Mouse (Mus musculus) mesoderm, embryonic 11.5 days (tissue): ENCODE results near the gene Sptb.
A peak's percentile ranks its signal among the peaks of the same experiment; 100 is the strongest.

ENCODE experiments used
- DNase-seq: peaks from one replicate; pipeline ENCODE4 v3.0.0-alpha.2; 2012; ENCODE audit warnings: low read depth, low spot score

Gene Sptb

DNA sequence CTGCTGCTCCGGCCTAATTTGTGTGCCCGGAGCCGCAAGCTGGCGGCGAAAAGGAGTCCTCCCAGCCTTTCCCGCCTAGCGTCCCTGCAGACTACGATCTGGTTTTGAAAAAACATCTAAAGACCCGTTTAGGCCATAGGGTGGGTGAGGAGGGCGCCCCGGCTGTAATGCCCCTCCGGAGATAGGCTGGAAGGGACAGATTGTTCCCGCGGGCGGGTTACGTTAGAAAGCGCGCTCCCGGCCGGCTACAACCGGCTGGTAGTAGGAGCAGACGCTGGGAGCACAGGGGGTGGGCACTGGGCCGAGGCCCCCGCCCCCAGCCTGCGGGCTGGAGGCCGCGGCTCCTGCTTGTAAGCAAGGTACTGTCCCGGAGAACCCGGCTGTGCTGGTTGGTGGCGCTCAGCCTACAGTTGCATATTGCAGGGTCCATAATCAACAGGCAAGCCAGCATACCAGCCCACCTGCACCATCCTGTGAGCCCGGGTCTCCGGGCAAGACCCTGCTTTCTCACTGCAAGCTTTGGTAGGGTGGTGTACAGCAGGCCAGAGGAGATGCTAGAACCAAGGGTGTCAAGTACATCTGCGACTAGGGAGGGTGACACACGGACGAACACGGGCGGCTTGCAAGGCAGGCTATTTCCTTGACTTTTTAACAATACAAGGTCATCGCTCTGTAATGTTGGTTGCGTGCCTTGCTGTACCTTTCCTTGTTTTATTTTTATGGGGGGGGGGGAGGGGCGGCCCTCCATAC, at the start of gene Sptb:
Gene Sptb (minus strand): TSS at position 197 of the 750 bp plus-strand sequence.
- DNase-seq = peak; percentile 50

DNA sequence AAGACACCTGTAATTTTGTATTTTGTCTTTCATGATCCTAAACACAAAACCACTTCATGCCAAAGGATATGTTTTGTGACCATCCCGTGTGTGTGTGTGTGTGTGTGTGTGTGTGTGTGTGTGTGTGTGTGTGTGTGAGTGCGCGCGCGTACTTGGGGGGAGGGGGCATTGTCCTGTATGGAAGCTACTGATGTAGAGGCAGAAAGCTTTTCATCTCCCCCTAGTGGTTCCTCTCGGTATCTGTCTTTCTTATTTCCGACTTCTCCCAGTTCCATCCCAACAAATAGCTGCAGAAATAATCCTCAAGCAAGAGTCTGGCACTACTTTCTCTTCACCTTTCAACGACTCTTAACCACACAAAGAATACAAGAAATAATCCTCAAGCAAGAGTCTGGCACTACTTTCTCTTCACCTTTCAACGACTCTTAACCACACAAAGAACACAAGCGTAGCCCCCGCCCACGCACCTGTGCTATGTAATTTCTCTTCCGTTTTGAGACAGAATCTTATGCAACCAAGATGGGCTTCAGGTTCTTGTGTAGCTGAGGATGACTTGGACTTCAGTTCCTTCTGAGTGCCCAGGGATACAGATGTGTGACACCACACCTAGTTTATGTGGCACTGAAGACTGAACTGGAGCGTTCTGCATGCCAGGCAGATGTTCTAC, 42.4 kb upstream of the Sptb start:
- peak; percentile 71 for DNase-seq

DNA sequence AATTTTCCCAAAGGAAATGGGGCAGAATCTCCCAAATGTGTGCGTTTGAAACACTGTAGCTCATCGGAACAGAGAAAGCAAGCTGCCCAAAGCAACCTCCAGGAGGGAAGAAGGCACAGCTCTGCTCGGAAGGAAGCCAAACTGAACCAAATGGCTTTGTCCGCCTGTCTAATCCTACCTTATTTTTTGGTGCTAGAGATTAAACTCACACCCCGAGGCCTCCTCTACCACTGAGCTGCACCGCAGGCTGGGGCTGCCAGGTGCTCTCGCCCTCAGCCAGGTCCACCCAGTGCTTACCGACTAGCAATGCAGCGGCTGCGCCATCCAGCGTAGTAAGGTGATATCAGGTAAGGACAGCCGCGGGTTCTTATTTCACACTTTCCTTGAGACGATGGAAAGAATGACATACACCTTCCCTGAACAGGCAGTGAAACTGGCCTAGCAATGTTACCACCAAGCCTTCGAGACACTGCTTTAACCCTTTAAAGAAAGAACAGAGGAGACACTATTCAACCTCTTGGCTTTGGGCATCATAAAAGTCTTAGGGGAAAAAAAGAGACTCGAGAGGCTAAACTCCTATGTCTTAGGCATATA, 40.6 kb upstream of the Sptb start:
- DNase-seq = no peak

DNA sequence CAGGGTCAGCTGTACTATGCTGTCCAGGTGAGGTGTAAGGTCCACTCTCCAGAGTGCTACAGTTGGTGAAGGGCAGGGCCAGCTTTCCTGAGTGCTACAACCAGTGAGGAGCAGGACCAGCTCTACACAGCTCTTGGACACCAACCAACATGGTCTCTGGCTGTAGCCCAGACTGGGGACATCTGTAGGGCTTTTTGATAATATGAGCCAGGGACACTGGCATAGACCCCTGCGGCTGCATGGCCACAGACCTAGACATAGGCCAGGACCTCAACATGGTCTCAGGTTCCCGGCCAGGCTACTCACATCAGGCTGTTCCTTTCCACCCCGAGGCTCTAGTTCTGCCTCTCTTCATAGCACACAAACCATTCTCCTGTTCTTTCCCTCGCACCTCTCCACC, 17.6 kb upstream of the Sptb start:
- no peak for DNase-seq

DNA sequence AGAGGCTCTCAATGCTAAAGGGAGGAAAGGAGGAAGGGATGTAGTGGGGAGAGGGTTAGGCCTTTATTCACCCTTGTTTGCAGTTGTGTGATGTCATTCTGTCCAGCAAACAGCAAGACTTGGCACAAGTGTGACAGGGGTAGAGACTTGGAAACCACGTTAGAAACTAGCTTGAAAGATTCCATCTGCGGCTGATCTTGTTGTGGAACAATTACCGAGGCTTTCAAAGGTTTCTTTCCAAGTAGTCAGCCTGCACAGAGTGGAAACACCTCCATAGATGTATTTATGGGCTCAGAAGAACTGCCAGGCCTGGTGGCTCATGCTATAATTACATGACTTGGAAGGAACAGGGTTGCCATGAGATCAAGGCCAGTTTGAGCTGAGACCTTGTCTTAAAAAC, 11.7 kb upstream of the Sptb start:
- no peak for DNase-seq

DNA sequence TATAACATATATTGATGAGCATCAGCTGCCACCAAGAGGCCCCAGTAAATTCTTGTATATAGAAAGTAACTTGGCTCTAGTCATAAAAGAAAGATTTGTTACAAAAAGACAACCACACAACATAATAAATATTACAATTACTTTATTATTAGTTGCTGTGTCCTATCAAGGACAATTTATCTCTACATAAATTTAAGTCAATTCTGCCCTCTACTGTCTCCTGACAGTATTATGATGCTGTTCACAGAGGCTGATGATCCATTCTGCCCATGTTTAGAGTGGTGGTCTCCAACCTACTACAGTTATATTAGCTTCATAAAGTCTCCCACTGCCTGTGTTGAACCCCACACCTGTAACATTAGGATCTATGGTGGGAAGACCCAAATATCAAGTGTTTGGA, 10.2 kb upstream of the Sptb start:
- DNase-seq = no peak

DNA sequence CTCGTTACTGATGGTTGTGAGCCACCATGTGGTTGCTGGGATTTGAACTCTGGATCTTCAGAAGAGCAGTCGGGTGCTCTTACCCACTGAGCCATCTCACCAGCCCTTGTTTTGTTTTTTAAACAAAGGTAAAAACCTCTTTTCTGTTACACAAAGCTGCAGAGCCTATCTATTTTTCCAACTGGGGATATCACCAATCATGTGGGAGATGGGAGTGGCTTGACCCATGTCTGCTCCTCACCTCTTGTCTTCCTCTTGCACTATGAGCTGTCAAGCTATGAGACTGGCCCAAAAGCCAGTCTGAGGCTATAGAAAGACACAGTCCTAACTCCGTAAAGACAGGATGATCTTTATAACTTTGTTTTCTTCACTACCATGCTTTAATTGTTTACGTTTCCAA, 8.0 kb upstream of the Sptb start:
- DNase-seq = no peak

DNA sequence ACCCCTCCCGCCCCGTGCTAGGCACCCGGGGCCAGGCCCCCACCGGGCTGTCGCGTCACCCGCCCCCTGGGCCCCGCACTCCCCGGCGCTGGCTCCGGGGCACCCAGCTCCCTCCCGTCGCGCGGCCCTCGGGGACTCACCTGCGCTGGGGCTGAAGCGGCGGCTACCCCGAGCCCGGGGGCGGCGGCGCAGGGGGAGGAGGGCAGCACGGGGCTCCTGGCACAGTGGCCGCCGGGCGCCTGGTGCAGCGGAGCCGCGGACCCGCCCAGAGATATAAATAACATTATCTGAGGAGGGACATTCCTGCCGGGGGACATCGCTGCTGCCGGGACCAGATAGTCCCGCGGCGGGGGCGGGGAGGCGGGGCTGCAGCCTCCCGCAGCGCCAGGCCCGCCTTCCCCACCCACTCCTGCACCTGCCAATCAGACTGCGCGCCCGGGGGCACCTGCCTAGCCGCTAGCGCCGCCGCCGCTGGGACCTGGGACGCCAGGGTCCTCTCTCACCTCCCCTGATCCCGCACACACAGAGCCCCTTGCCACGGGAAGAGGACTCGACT, 474 bp downstream of the Sptb start:
- peak; percentile 37 for DNase-seq

DNA sequence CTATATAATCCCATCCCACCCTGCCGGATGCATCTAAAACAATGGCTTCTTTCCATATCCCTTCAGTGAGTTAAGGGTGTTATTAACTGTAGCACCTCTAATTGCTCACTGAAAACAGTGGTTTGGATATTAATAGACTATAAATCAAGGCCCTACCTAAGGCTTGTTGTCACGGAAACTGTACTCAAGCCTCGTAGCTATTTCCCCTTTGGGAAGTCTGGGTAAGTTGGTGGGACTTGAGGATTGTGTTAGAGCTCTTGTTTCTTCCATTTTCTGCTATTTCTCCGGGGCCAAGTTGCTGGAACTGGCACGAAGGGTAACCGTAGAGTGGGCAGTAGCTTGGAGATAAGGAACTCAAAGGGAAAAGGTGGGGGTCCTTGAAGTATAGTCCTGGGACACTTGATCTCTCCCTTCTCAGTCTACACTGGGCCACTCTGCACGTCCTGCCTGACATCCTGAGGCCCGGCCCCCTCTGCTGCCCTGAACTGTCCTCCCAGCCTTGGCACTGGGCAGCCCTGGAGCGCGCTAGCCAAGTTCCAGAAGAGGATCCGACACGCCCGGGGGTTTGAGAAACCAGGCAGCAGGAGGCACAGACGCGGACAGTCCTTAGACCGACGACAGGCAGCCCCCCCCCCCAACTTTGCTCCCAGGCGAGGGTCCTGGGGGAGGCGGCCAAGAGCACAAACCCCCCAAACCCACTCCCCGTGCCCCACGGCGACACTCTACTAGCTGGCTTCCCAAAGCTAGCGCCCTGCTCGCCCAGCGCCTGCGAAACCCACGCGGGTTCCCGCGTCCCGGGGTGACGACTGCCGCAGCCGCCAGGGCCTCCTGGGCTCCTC, 1.2 kb downstream of the Sptb start:
- no peak for DNase-seq

DNA sequence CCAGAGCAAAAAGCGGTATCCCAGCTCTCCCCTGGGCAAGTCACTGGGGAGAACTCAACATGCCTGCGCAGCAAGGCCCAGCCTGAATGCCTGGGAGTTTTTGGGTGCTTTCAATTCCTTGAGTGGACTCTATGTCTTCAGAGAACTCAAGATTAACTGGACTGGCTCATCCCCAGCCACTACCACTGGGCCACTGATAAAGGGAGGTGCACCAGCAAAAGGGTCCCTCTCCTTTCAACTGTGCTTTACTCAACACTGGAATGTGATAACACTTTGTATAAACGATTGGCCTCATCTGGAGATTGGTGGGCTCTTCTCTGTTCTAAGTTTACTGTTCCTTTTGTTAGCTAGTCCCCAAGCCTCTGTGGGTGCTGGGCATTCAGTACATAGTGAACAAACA, 2.2 kb downstream of the Sptb start:
- no peak for DNase-seq

DNA sequence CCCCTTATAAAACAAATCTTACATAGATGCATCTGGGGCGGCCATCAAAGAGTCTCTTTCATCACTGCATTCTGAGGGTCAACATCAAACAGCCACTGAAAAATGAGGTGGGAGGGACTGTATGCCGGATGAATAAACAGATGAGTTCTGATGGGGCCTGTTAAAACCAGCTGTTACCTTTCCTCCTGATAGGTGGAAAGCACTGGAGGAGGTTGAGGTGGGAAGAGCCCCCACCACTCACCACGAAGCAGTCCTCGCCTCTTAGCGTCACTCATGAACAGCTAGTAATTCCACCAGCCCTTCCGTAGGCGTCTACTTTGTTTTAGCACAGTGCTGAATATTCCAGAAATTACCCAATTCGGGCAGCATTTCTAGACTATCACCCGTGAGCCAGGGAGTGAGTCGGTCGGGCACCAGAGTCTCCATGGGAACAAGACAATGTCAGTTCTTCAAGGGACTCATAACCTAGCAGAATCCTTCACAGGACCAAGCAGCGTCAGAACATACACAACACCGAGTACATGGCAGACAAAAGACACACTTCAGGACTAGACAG, 13.9 kb downstream of the Sptb start:
- DNase-seq = no peak

DNA sequence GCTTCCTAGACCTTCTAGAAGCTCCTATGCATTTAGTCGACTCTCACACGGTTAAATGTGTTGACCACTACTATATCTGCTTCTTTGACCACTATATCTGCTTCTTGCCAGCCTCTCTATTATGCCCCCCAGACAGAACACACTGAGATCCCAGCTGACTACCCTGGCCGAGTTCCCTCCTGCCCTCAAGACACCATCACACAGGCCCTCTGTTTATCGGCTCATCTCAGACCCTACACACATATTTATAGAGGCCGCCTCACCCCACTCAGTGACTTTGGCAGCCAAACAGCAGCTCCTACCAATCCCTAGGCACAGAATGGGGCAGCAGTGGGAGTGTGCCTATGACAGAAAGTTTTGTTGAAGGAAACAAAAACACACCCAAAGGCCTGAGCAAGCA, 14.6 kb downstream of the Sptb start:
- no peak for DNase-seq

DNA sequence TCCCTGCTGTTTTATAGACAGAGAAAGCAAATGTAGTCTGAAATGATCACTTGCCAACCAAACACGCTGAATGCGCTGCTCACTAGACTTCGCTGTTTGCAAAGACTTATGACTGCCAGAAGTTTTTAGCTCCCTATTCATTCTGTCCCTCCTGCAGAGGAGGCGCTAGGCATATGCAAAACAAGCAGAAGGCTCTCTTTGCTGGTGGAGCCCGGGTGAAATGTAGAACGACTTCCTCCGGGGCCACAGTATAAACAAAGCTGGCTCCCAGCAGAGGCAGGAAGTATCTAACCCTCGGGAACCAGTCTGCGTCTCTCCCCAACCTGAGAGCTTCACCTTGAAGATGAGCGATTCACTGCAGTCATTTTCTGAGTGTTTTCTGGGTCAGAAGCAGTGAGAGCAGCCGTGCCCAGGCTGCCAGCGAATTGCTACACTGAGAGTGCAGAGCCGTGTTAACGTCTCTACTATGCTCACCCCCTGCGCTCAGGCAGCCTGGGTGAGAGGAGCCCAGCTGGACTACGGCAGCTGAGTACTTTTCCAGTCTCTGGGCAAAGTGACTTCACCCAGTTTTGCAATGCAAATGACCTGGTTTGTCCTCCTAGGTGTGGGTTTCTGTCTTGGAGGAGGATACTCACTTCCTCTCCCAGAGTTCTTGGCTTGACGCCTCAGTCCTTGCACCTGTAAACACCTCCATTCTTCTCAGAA, 15.4 kb downstream of the Sptb start:
- no peak for DNase-seq

DNA sequence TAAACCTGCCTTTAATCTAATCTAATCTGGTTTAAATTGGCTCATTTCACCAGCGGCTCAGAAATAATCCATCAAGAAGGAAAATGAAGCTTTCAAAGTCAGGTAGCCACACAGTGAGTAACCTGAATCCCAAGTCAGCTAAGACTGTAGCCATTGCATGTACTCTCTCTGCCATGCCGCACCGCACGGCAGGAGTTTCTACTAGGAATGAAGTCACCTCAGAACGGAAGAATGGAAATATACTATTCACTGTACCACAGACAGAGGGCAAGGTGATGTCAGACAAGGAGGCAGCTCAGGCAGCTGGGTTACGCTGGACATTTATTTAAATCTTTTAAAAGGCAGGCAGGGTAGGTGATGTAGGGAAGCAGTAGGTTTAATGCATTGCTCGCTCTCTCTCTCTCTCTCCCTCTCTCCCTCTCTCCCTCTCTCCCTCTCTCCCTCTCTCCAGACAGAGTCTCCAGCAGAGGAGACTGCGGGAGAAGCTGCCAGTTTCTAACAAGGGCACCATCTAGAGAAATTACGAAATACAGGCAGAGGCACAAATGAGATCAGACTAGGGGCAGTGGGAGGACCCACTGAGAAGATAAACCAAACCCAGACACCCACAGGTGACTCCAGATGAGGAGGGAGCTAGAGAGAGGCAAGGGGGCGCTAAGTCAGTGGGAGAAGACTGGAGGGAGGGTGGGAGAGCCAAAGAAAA, 22.7 kb downstream of the Sptb start:
- no peak for DNase-seq

DNA sequence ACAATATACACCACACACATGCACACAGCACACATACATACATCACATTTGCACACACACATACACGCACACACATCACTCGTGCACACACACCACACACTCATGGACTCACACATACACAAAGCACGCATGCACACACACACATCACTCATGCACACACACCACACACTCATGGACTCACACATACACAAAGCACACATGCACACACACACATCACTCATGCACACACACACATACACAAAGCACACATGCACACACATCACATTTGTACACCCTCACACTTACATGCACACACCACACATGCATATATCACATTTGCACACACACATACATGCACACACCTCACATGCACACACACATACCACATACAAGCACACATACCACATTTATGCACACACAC, 24.7 kb downstream of the Sptb start:
- no peak for DNase-seq

DNA sequence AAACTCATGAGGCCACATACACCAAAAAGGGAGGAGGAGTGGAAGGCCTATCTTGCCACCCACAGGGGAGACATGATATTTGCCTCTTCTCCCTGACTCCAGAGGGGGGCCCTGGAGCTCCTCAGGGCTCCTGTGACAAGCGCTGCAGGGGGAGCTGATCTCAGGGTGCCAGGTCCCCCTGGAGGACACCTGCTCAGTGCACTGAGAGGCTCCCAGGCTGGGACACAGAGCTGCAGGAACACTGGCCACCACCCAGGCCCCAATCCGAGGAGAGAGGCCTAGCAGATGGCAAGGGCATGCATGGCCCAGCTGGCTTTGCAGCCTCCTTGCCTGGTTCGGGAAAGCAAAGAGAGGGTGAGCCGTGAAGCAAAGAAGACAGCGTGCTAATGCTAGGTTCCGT, 25.9 kb downstream of the Sptb start:
- no peak for DNase-seq

DNA sequence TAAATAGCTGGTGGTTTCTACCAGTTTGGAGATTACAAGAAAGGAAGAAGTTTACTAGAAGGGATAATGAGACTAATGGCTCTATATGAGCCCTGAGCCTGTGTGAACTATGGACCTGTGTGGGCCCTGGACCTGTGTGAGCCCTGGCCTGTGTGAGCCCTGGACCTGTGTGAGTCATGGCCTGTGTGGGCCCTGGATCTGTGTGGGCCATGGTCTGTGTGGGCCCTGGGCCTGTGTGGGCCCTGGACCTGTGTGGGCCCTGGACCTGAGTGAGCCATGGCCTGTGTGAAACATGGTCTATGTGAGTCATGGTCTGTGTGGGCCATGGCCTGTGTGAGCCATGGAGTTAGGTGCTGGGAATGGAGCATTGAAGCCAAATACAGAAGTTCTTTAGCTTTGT, 28.4 kb downstream of the Sptb start:
- DNase-seq = no peak

DNA sequence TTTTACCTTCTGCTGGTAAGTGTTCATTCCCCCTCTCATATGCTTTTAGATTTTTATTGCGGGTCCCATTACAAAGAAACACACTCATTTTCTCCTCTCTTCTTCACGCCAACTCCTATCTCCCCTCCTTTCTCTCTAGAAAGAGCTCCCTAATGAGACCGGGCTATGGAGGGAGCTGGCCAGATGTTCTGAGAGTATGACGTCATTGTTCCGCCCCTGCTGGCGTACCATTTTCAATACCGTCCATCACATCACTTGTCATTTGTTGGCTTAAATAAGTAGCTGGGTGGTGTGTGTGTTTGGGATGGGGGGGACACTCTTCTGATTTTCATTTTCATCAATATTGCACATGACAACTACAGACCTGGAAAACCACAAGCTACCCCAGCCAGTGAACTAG, 33.3 kb downstream of the Sptb start:
- DNase-seq = peak; percentile 34

DNA sequence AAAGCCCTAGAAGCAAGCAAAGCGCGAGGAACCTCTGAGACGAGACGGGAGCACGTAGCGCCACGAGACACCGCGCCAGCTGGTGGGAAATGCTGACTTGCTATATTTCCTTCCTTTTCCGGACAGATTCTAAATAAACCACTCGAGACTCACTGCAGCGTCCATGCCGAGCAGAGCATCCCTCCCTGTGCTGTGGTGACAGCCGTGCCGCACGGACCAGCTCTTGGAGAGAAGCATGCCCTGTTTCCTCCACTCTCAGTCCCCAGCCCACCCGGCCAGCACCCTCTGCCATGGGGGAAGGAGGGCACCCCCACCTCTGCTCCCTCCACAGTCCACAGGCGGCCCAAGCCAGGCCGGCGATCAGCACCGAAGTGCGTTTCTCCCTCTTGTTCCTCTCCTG, 33.9 kb downstream of the Sptb start:
- no peak for DNase-seq

DNA sequence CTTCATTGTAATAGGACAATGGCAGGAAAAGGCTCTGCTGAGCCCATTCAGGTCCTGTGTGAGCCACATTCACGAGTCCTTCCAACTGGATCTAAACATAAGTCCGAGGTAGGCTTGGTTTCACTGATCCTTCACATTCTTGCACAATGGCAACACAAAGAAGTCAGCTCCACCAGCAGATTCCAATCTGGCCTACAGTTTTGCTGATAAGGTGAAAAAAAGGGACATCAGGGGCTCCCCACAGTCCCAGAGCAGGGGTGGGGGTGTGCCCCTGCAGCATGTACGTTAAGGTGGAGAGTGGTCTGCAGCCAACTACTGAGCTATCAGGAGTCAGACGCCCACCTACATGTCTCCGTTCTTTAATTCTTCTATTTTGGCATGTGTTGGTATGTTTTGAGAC, 35.0 kb downstream of the Sptb start:
- no peak for DNase-seq
